Mouse (Mus musculus): ENCODE data around the gene Mylip. TPM values are rescaled to one million over a fixed set of nuclear protein-coding genes. Genes with fewer than 3 reads are reported as not detected.

Mylip gene
- total and polyA plus RNA-seq, 2 experiments from 2014 or later = 3.7 to 16.6 TPM

- DNase-seq (ENCODE audit: low spot score) = no peak
- TF ChIP-seq CTCF (IDR thresholded peaks at IDR 0.05) = no peak
- no peak overlapping the region for H3K4me2 ChIP-seq (ENCODE audit: low read depth, low read length, poor library complexity, severe bottlenecking)
- no peaks in the 10 kb centered on the region for H3K27me3 ChIP-seq (ENCODE audit: insufficient read depth, low read length)
- no peak overlapping the region for H3K9ac ChIP-seq (replicated peaks; ENCODE audit: low read length, poor library complexity, severe bottlenecking)
- no peak for ATAC-seq (ENCODE audit: low FRiP score)
- no peaks in the 10 kb centered on the region for H3K36me3 ChIP-seq (ENCODE audit: insufficient read depth, low read length)
- no peaks in the 10 kb centered on the region for H3K9me3 ChIP-seq (ENCODE audit: low read length)
- H3K4me3 ChIP-seq (ENCODE audit: low read depth, low read length) = no peak overlapping the region
- 48% methylated on average over 8 of the region's 8 CpGs for WGBS
- H3K4me1 ChIP-seq (ENCODE audit: insufficient read depth, low read length) = no peaks in the 10 kb centered on the region; the same call in 1 of the 2 replicates
- no peak overlapping the region for H3K27ac ChIP-seq (ENCODE audit: low read depth, low read length)
Measured at GRCm38 (mm10) chr13:45394221-45394768, 4.8 kb downstream of the Mylip start.

- WGBS = 91% methylated on average over 8 of the region's 8 CpGs
- no peak overlapping the region for H3K27ac ChIP-seq (ENCODE audit: low read depth, low read length)
- TF ChIP-seq CTCF (IDR thresholded peaks at IDR 0.05) = no peak
- no peaks in the 10 kb centered on the region for H3K27me3 ChIP-seq (ENCODE audit: insufficient read depth, low read length)
- no peaks in the 10 kb centered on the region for H3K9me3 ChIP-seq (ENCODE audit: low read length)
- H3K4me3 ChIP-seq (ENCODE audit: low read depth, low read length) = no peak overlapping the region
- ATAC-seq (ENCODE audit: low FRiP score) = no peak
- H3K4me1 ChIP-seq (ENCODE audit: insufficient read depth, low read length) = no peaks in the 10 kb centered on the region
- no peak overlapping the region for H3K9ac ChIP-seq (replicated peaks; ENCODE audit: low read length, poor library complexity, severe bottlenecking)
- no peaks in the 10 kb centered on the region for H3K36me3 ChIP-seq (ENCODE audit: insufficient read depth, low read length)
- no peak overlapping the region for H3K4me2 ChIP-seq (ENCODE audit: low read depth, low read length, poor library complexity, severe bottlenecking)
- DNase-seq (ENCODE audit: low spot score) = no peak
Measured at GRCm38 (mm10) chr13:45396724-45397123, 7.2 kb downstream of the Mylip start.

GRCm38 (mm10) chr13:45397240-45397639, 7.7 kb downstream of the Mylip start:
- Histone ChIP-seq H3K4me2 (ENCODE audit: low read depth, low read length, poor library complexity, severe bottlenecking) (no peak overlapping the region), H3K36me3 (ENCODE audit: insufficient read depth, low read length) (no peaks in the 10 kb centered on the region), H3K9ac (replicated peaks; ENCODE audit: low read length, poor library complexity, severe bottlenecking) (no peak overlapping the region), H3K4me3 (ENCODE audit: low read depth, low read length) (no peak overlapping the region), H3K4me1 (ENCODE audit: insufficient read depth, low read length) (no peaks in the 10 kb centered on the region), H3K27ac (ENCODE audit: low read depth, low read length) (no peak overlapping the region), H3K9me3 (ENCODE audit: low read length) (no peaks in the 10 kb centered on the region), H3K27me3 (ENCODE audit: insufficient read depth, low read length) (no peaks in the 10 kb centered on the region)
- no peak for ATAC-seq (ENCODE audit: low FRiP score)
- no peak for DNase-seq (ENCODE audit: low spot score)
- WGBS = 50% methylated on average over 5 of the region's 5 CpGs
- no peak for TF ChIP-seq CTCF (IDR thresholded peaks at IDR 0.05)

- WGBS = 74% methylated on average over 15 of the region's 21 CpGs
- no peak for ATAC-seq (ENCODE audit: low FRiP score)
- Histone ChIP-seq H3K4me1 (ENCODE audit: insufficient read depth, low read length) (no peaks in the 10 kb centered on the region), H3K9me3 (ENCODE audit: low read length) (no peaks in the 10 kb centered on the region), H3K4me2 (ENCODE audit: low read depth, low read length, poor library complexity, severe bottlenecking) (no peak overlapping the region), H3K36me3 (ENCODE audit: insufficient read depth, low read length) (no peaks in the 10 kb centered on the region), H3K27me3 (ENCODE audit: insufficient read depth, low read length) (no peaks in the 10 kb centered on the region), H3K27ac (ENCODE audit: low read depth, low read length) (no peak overlapping the region), H3K4me3 (ENCODE audit: low read depth, low read length) (no peak overlapping the region), H3K9ac (replicated peaks; ENCODE audit: low read length, poor library complexity, severe bottlenecking) (no peak overlapping the region)
- no peak for TF ChIP-seq CTCF (IDR thresholded peaks at IDR 0.05)
- DNase-seq (ENCODE audit: low spot score) = no peak
Measured at GRCm38 (mm10) chr13:45397896-45398805, 8.6 kb downstream of the Mylip start.

- WGBS = 58% methylated on average over 7 of the region's 7 CpGs
- H3K4me1 ChIP-seq (ENCODE audit: insufficient read depth, low read length) = no peaks in the 10 kb centered on the region
- TF ChIP-seq CTCF (IDR thresholded peaks at IDR 0.05) = no peak
- H3K4me2 ChIP-seq (ENCODE audit: low read depth, low read length, poor library complexity, severe bottlenecking) = no peak overlapping the region
- no peak overlapping the region for H3K27ac ChIP-seq (ENCODE audit: low read depth, low read length)
- no peak overlapping the region for H3K4me3 ChIP-seq (ENCODE audit: low read depth, low read length)
- no peak overlapping the region for H3K9ac ChIP-seq (replicated peaks; ENCODE audit: low read length, poor library complexity, severe bottlenecking)
- H3K27me3 ChIP-seq (ENCODE audit: insufficient read depth, low read length) = no peaks in the 10 kb centered on the region
- DNase-seq (ENCODE audit: low spot score) (no peak), ATAC-seq (ENCODE audit: low FRiP score) (no peak)
- no peaks in the 10 kb centered on the region for H3K9me3 ChIP-seq (ENCODE audit: low read length)
- H3K36me3 ChIP-seq (ENCODE audit: insufficient read depth, low read length) = 0 out of 2 replicates have a peak, but pooled peaks cover 3% of the 10 kb centered on the region
Measured at GRCm38 (mm10) chr13:45400700-45401099, 11.2 kb downstream of the Mylip start.

- DNase-seq (ENCODE audit: low spot score) (no peak), ATAC-seq (ENCODE audit: low FRiP score) (no peak)
- Histone ChIP-seq H3K4me3 (ENCODE audit: low read depth, low read length) (no peak overlapping the region), H3K4me1 (ENCODE audit: insufficient read depth, low read length) (no peaks in the 10 kb centered on the region), H3K27me3 (ENCODE audit: insufficient read depth, low read length) (no peaks in the 10 kb centered on the region), H3K36me3 (ENCODE audit: insufficient read depth, low read length) (peaks cover 10% of the 10 kb centered on the region), H3K9ac (replicated peaks; ENCODE audit: low read length, poor library complexity, severe bottlenecking) (no peak overlapping the region), H3K27ac (ENCODE audit: low read depth, low read length) (no peak overlapping the region), H3K4me2 (ENCODE audit: low read depth, low read length, poor library complexity, severe bottlenecking) (no peak overlapping the region), H3K9me3 (ENCODE audit: low read length) (no peaks in the 10 kb centered on the region)
- no peak for TF ChIP-seq CTCF (IDR thresholded peaks at IDR 0.05)
- WGBS = 88% methylated on average over 7 of the region's 7 CpGs
Measured at GRCm38 (mm10) chr13:45401816-45402215, 12.3 kb downstream of the Mylip start.

All from midbrain, postnatal 0 days (tissue).